Mouse (Mus musculus) lung, postnatal 10 days (tissue): ENCODE data around the gene H2al1m.
"Not testable (repeated sequence)": the region's sequence is repeated elsewhere in the genome, so short reads cannot be mapped to it uniquely, and the experiment has no call there.

ENCODE experiments used
- DNase-seq: peaks from one replicate; pipeline ENCODE4 v3.0.0; 2021

H2al1m gene

DNA sequence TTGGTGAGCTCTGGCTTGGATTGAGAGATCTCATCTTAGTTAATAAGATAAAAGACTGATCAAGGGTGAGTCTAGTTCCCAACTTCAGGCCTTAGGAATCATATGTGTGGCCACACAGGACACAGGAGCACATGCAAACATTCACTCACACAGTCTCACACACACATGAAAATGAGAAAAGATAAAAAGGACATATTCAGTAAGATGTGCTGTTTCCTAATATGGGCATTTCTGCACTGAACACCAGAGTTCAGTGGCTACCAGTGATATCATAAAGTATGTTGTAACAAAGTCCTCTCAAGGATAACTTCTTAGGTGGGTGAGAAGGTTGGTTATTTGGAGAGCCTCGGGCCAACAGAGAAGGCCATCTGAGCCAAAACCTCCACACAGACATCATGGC, at the start of gene H2al1m:
H2al1m (plus strand) TSS at position 301 of the 400 bp plus-strand sequence.
- DNase-seq: not testable (repeated sequence)

DNA sequence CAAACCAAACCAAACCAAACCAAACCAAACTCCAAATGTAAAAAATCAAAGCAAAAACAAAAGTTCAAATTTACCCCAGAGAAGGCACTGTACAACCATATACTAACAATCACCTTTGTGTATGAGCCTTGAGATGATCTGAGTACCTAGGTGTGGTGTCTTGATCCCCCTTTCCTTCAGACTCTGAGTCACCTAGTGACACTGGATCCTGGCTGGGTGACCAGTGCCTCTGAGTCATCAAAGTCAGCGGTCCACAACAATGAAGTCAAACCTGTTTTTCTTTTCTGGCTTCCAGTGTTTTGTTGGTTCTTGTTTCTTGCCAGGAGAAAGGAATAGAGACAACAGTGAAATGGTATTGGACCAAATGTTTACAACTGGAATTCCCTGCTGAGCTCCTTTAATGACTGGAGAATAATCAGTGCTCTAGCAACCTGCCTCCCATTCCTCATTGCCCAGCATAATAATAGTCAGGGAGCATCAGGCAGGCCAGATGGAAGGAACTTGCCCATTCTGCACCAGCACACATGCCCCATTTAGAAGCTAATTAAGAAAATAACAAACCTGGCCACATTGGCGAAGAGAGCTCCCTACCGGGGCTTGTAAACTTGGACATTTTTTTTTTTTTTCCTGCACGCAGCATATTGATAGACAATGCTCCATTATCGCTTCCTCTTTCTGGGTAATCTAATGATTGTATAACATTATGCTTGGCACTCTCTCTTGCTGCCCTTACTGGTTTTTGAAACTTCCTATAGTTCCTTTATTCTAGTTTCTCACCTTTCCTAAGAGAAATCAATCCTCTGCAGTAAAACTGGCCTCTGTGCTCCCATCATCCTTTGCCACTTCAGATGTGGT, 42.6 kb upstream of the H2al1m start:
- no peak for DNase-seq

DNA sequence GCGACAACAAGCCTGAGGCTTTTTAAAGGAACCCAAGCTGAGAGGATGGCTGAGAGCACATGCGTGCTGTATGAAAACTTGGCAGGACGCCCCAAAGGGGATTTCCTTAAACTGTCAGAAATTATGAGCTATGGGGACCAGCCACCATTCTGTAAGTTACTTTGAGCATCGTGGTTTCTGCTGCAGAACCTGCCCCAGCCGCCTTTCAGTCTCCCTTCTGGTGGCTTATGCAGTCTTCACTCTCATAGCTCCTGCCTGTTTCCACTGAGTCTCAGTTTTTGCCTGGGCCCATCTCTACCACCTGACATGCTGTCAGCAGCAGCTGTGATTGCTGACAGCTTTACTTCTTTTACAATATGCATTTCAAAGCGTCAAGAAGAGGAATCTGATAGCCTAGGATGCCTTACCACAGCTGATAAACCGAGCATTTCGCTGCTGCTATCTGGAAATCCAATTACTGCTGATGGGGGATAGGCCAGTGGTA, 40.1 kb upstream of the H2al1m start:
- peak; percentile 22 for DNase-seq

DNA sequence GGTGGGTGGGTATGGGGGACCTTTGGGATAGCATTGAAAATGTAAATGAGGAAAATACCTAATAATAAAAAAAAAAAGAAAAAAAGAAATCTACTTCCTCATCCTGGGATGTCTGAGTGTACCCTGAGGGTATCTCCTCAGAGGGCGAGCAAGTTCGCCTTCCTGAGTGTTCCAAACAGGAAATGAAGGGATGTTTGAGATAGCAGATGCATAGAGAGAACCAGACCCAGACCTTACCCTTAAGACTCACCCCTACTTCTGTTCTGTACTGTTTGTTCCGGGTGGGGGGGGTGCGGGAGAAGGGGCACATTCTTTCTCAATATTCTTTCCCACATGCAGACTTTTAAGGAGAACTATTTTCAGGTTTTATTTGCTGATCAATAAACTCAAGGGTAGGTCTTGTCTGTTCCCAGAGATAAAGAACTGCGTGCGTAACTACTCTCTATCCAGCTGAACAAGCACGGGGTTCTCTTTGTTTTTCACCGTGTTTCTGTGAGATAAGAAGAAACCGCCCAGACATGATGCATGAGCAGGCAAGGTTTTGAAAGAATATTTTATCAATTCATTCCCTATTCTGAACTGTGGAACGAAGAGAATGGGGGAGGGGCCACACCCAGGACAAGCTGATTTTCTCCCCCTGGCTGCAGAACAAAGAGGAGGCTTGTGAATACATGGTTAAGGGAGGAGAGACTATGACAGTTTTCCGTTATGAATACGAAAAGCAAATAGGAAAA, 38.8 kb upstream of the H2al1m start:
- no peak for DNase-seq

DNA sequence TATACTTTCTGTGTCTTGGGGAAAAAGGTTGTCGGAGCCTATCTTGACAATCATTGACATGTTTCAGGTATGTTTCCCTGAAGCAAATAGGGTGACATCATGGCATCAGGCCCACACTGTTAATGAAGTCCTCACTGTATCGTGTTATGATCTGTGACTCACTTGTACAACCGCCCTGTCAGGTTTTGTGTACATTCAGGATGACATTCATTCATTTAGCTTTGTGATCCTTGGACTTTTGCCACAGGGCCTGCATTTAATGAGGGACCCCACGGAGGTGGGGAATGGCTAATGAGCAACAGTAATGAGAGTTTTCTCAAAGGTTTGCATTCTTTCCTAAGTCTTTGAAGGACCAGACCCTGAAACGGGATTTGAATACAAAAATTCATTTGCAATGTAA, 34.7 kb upstream of the H2al1m start:
- DNase-seq: no peak

DNA sequence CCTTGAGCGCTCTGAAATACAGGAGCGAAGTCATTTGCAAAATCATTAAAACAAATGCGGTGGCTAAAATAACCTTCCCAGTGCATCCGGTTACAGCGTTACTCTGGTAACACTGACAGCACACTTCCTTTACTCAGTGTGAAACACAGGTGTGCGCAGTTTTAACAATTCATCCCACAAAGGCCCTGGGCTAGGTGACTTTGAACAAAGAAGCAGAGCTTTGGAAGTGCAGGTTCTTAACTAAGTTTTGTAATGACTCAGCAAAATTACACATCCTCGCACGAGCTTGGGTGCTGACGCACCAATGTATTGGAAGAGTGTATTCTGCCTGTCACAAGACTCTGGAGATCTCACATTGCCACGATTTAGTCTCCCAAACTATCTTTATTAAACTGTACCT, 29.6 kb upstream of the H2al1m start:
- no peak for DNase-seq

DNA sequence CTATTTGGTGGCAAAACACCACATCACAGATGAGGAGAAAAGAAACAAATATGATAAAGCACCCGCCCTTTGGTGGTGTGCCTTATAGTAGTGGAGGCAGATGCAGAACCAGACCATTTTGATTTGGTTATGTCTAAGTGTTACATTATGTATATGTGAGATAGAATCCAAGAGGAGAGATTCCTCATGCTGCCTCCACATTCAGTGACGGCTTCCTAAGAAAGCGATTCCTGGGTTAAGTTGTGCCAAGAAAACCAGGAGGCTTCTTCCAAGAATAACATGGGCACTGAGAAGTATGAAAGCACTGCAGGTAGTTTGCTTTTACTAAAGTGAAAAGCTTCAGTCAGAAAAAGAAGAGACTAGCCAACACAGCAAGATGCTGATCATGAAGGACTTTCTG, 28.7 kb upstream of the H2al1m start:
- no peak for DNase-seq

DNA sequence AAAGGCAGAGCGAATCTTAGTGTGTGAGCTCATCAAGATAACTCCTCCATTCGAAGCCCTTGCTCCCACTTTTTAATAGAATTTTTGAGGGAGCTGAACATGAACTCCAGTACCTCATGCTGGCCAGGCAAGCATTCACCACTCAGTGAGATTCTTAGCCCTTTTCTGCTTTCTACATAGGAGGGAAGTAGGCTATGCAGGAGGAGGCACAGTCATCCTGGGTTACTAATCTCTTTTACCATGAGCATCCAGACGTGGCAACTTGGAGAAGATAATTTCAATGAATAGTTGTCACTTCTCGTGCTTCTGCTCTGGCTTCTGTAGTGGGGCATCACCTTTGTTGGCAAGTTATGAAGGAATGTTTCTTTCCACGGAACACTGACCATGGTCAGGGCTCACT, 26.8 kb upstream of the H2al1m start, which contains the start of gene Gm14862:
Gm14862 (minus strand) TSS at position 134 of the 400 bp plus-strand sequence.
- no peak for DNase-seq

DNA sequence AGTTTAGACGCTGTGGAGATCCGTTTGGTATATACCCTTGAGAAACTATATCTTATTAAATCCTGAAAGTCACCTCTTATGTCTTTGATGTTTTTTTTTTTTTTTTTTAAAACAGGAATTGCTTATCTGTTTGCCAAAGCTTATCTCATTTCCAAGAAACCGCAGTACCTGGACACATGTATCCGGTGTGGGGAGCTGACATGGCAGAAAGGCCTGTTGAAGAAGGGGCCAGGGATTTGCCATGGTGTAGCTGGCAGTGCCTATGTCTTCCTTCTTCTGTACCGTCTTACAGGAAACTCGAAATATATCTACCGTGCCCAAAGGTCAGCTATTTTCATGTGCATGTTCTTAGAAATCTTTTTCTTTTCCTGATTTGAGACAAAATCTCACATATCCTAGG, 25.7 kb upstream of the H2al1m start:
- no peak for DNase-seq

DNA sequence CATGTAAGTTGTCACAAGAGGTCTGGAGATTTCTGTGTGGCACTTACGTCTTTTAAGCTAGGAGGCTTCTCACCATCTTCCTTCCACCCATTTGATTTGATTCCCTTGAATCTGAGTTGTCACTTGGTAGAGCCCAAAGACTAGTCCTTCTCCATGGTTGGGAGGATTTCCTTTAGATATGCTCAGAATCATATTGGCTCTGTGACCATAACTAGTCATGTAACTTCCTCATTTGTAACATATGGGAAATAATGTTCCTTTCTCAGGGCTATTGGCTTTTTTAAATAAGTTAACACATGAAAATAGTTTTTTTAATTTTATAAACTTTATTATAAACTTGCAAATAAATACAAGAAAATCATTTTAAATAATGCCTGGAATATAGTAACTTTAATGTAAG, 24.3 kb upstream of the H2al1m start:
- DNase-seq: no peak

DNA sequence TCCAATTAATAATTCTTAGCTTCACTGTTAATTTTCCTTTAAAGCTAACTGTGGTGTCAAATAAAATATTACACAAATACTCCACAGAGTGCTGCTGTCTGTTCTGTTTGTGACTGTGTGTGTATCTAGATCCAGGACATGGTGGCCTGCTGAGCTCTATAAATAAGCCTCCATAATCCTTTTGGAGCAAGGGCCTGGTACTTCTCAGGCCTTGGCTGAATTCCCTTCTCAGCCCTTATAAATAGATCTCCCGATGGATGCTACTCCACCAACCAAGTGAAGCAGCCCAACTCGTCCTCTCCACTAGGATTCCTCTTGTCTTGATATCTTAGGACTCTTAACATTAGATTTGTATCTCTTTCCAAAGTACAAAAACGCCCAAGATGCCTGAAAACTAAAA, 12.5 kb upstream of the H2al1m start:
- DNase-seq: no peak

DNA sequence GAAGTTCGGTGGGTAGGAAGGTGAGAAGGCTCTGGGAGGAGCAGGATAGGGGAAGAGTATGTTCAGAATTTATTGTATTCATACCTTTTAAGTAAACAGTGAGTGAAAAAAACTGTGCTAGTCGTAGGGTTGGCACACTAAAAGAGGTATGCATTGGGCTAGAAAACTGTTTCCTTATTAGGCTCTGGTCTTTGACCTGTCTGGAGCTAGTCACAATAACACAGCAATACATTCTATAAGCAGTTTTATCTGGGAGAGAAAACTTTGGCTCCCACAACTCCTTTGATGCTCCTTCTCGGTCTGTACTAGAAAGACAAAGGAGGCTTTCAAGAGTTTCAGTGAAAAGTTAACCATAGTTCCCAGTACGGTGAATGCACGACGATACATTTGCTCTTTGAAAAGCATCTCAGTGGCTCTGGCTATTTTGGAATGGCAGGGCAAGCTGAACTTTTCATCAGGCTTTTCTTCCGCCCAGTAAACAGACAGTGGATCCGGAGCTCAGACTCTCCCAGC, 11.6 kb upstream of the H2al1m start:
- DNase-seq: no peak

DNA sequence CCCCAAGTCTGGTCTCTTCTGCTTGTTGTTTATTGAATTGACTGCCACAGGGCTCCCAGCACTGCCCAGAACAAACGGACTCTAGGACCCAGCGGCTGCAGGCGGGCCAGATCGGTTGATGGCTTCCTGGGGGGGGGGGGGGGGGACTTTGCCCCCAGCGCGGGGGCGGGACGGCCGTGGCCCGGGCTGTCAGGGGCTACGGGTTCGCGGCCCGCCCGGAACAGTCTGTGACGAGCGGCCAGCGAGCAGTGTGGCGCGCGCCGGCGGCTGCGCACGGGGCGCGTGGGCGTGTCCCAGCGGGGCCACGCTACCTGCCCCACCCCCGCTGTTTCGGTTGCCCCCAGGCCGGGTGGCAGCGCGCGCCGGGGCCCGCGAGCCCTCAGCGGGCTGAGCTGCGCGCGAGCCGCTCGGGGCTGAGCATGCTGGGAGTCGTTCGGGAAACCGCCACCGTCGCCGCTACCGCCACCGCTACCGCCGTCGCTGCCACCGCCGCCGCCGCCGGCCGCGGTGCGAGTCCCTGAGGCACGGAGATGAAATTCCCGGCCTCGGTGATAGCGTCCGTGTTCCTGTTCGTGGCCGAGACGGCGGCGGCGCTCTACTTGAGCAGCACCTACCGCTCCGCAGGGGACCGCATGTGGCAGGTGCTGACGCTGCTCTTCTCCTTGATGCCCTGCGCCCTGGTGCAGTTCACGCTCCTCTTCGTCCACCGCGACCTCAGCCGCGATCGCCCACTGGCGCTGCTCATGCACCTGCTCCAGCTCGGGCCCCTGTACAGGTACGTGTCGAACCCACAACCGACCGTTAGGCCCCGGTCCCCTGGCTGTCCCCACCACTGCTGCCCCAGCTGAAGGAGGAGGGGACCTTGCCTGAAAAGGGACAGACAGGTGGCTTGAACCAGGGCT, 10.9 kb upstream of the H2al1m start, which contains the start of gene Xk:
Xk (plus strand) TSS at position 297 of the 902 bp plus-strand sequence.
- DNase-seq: peak; percentile 69

DNA sequence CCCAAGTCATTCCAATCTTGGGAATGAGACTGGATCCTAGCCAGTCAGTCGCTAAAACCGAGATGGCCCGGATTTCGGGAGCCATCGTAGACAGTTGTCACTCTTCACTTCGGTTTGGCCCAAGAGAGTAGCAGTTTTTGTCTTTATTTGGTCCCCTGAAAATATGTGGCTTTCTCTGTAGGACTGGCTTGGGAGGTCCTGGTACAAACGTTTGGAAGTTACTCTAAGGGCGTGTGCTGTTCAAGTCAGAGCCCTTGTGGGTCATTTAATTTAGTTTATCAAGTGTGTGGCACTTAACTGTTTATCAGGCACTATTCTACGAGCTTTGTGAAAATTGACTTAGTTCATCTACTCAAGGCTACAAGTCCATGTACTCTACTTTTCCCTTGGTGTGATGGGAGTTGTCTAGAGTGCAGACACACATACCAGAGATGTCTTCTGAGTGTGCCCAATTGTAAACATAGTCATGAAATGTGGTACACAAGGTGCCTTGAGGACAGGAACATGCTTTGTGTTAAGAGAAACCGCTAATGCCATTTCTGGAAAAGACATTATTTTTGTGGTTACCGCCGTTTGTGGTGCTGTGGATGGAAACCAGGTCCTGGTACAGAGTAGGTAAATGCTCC, 10.1 kb upstream of the H2al1m start:
- no peak for DNase-seq

DNA sequence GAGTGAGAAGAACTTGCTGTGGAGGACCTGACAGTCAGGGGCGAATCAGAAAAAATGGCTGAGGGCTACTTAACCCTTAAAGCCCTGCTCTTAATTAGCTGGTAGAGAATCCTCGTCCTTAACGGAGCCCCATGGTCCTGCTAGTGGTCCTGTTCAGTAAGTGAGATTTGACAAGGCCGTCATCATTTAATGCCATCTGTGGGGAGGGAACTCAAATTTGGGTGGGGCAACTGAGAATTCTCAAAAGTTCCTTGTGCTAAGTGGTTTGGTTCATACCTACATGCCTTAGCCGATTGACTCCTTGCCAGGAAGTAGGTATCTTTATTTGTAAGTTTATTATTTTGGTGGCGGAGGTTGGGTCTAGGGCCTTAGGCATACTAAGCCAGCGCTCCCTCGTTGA, 9.2 kb upstream of the H2al1m start:
- no peak for DNase-seq

DNA sequence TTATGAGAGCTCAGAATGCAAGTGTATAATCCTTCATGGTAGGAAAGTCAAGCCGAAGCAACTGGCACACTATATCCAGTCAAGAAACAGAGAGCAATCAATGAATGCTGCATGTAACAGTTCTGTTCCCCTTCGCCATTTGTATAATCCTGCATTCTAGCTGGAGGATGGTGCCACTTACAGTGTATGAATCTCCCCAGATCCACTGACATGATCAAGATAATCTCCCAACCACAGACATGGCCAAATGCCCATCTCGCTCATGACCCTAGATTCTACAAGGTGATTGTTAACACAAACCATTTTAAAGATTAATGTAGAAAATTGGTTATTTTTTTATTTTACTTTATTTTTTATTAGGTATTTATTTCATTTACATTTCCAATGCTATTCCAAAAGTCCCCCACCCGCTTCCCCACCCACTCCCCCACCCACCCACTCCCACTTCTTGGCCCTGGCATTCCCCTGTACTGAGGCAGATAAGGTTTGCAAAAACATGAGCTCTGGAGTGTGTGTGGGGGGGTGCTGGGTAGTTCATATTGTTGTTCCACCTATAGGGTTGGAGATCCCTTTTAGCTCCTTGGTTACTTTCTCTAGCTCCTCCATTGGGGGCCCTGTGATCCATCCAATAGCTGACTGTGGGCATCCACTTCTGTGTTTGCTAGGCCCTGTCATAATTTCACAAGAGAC, 9.7 kb downstream of the H2al1m start:
- not testable (repeated sequence) for DNase-seq

DNA sequence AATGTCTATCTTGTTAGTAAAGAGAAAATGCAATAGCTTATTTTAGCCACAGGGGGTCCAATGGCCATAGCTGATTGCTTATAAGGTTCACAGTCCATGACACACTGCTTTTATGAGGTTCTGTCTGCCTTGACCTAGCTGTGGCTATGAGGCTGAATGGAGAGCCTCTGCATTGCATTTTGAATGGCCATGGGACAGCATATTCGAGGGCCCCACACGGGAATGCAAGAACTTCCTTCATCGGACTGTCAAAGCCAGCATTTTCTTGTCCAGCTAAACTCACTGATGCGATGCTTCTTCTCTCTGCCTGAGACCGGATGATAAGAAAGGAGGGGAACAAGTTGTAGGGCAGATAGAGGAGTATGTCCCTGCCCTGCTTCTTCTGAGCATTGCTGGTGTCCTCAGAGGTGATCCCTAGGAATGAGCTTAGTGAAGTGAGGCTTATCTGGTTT, 14.9 kb downstream of the H2al1m start:
- no peak for DNase-seq

DNA sequence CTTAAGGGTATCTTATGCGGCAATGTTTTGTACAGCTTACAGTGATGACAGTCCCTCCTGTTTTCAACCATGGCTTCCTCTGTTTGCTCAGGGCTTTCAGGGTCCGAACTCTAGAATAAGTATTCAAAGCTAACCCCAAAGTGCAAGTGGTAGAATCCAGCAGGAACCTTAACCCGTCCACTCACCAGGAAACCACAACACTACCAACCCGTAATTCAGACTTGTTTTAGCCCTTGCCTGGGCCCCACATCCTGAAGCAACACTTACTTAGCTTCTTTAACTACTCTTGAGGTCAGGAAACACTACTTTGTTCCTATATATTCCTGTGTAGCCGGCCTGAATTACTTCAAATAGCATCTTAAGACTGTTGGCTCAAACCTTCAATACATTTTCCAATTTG, 19.2 kb downstream of the H2al1m start:
- no peak for DNase-seq

DNA sequence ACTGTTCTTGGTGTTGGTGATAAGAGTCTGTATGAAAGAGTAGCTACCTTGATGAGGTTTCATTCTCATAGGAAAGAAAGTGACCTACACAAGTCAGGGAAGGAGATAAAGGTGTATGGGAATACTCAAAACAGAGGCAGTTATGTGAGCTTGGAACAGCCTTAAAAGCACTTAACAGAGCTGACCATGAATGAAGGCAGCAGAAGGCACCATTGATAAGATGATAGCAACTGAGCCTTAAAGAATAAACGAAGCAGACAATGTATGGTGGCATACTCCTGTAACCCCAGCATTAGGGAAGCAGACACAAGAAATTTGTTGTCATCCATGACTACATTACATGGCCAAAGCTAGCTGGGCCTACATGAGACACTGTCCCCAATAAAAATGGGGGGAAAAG, 19.9 kb downstream of the H2al1m start:
- DNase-seq: no peak

DNA sequence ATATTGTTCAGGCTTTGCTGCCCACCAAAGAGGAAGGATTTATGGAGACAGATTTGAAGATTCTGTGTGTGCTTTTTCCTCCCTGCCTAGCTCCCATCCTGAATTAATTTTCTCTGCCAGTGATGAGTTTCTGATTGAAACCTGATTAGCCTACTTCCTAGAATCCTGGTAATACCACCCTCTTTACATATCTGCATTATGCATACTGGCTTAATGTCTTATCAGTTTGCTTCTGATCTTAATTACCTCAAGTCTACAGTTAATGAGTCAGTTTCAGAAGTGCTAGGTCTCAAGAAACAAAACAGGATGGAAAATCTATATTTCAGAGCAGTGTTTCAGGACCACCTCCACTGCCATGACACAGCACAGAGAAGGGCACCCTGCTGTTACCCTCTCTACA, 32.9 kb downstream of the H2al1m start:
- DNase-seq: not testable (repeated sequence)

DNA sequence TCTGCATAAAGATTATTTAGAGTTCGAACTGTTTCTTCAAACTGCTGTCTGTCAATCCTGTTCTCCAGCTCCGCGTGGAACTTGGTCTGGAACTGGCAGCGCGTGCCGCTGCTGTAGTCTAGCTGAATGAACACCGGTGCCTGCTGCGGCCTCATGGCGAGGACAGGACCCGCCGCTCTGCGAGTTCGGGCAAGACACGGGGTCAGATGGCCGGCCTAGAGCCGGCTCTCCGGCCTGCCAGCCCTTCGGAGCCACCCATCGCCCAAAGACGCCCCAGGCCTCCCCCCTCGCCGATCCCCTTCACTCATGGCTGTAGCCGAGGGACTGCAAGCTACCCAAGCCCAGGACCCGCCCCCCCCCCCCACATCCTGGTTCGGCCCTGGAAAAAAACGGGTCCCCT, 44.4 kb downstream of the H2al1m start:
- DNase-seq: not testable (repeated sequence)
